ENCODE assay signal across 18 mouse cellular contexts in the genomic region with DNA sequence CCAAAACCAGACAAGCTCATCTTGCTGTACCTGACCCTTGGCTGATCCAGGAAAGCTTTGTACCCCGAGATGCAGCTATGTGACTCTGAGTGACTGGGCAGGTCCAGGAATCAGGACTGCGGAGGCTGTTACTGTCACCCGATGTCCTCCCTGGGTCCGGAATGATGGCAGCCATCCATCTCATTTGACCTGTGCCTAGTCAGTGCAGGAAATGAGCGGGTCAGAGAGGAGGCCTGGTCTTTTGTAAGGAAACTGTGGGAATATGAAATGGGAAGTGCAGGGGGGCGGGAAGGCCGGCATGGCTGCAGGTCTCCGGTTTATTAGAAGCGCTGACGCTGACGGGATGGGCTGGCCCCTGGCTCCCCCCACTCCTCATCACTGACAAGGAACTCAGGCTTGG. TPM values are rescaled to one million over a fixed set of nuclear protein-coding genes. Genes with fewer than 3 reads are reported as not detected.
DNase-seq lines count a peak whose midpoint lies in the region; ATAC-seq and TF ChIP-seq lines count a peak whose summit lies in the region.
"Had no signal": no experiment of that assay in that cellular context is flagged by ENCODE, and none has a peak within 500 bp of the region (broad histone marks: within the 10 kb centered on the region; RNA-seq: fewer than 3 reads in every experiment).

No protein-coding gene starts in this region.

- H3K4me3 ChIP-seq in intestine, embryonic 16.5 days (ENCODE audit: low read length): no peak overlapping the region
- H3K4me3 ChIP-seq in intestine, embryonic 15.5 days (replicated peaks): no peak overlapping the region
- H3K4me3 ChIP-seq in midbrain, embryonic 10.5 days: no peak overlapping the region
- no peak overlapping the region for H3K4me3 ChIP-seq in midbrain, embryonic 14.5 days (replicated peaks; ENCODE audit: low read depth, low read length)
- no peak overlapping the region for H3K4me3 ChIP-seq in kidney, postnatal 0 days (replicated peaks; ENCODE audit: low read depth, low read length)
- H3K4me3 ChIP-seq: erythroblast, embryonic 14.5 days; heart, embryonic 12.5 days; left cerebral cortex, adult 2 months; limb, embryonic 12.5 days; midbrain, embryonic 15.5 days had no signal

- H3K9me3 ChIP-seq in intestine, embryonic 16.5 days (ENCODE audit: control insufficient read depth, low read length): no peaks in the 10 kb centered on the region
- no peaks in the 10 kb centered on the region for H3K9me3 ChIP-seq in intestine, embryonic 15.5 days
- H3K9me3 ChIP-seq in midbrain, embryonic 10.5 days (replicated peaks): no peaks in the 10 kb centered on the region
- no peaks in the 10 kb centered on the region for H3K9me3 ChIP-seq in midbrain, embryonic 14.5 days (ENCODE audit: control insufficient read depth, low read length)
- no peaks in the 10 kb centered on the region for H3K9me3 ChIP-seq in kidney, postnatal 0 days (replicated peaks; ENCODE audit: low read length)
- H3K9me3 ChIP-seq: heart, embryonic 12.5 days; limb, embryonic 12.5 days; midbrain, embryonic 15.5 days had no signal

- no peak overlapping the region for H3K9ac ChIP-seq in intestine, embryonic 16.5 days (ENCODE audit: low read depth, low read length)
- H3K9ac ChIP-seq in intestine, embryonic 15.5 days: no peak overlapping the region
- no peak overlapping the region for H3K9ac ChIP-seq in midbrain, embryonic 14.5 days (replicated peaks; ENCODE audit: low read length)
- H3K9ac ChIP-seq in kidney, postnatal 0 days (ENCODE audit: low read depth, low read length): no peak overlapping the region
- H3K9ac ChIP-seq: heart, embryonic 12.5 days; limb, embryonic 12.5 days; liver, embryonic 14.5 days; midbrain, embryonic 15.5 days had no signal

- 65% methylated on average over 11 of the region's 11 CpGs for WGBS in intestine, embryonic 16.5 days
- 45% methylated on average over 11 of the region's 11 CpGs for WGBS in intestine, embryonic 15.5 days
- 84% methylated on average over 11 of the region's 11 CpGs for WGBS in midbrain, embryonic 10.5 days
- WGBS in midbrain, embryonic 14.5 days: 79% methylated on average over 11 of the region's 11 CpGs
- 35% methylated on average over 11 of the region's 11 CpGs for WGBS in kidney, postnatal 0 days

- H3K27ac ChIP-seq in intestine, embryonic 16.5 days (ENCODE audit: low read length): no peak overlapping the region
- no peak overlapping the region for H3K27ac ChIP-seq in intestine, embryonic 15.5 days
- H3K27ac ChIP-seq in midbrain, embryonic 10.5 days (replicated peaks): 0 out of 2 replicates have a peak overlapping the region, but pooled peaks have one; percentile 9
- no peak overlapping the region for H3K27ac ChIP-seq in midbrain, embryonic 14.5 days (replicated peaks; ENCODE audit: low read depth, low read length)
- H3K27ac ChIP-seq in kidney, postnatal 0 days: no peak overlapping the region
- H3K27ac ChIP-seq: left cerebral cortex, adult 2 months; limb, embryonic 12.5 days; liver, embryonic 14.5 days; midbrain, embryonic 15.5 days; stomach, postnatal 0 days had no signal

- peaks cover 9% of the 10 kb centered on the region for H3K4me1 ChIP-seq in intestine, embryonic 16.5 days (ENCODE audit: control insufficient read depth, insufficient read depth, low read length)
- H3K4me1 ChIP-seq in intestine, embryonic 15.5 days (replicated peaks): peaks cover 7% of the 10 kb centered on the region
- peaks cover 45% of the 10 kb centered on the region for H3K4me1 ChIP-seq in midbrain, embryonic 10.5 days
- H3K4me1 ChIP-seq in midbrain, embryonic 14.5 days (ENCODE audit: control insufficient read depth, insufficient read depth, low read length): 0 out of 2 replicates have a peak, but pooled peaks cover 3% of the 10 kb centered on the region
- H3K4me1 ChIP-seq in kidney, postnatal 0 days (replicated peaks; ENCODE audit: insufficient read depth, low read length): peaks cover 20% of the 10 kb centered on the region

- ATAC-seq in intestine, embryonic 16.5 days: peak; percentile 27; the same call in 1 of the 2 replicates
- no peak for ATAC-seq in intestine, embryonic 15.5 days
- ATAC-seq in midbrain, embryonic 14.5 days (ENCODE audit: low FRiP score, low TSS enrichment): no peak; the same call in 1 of the 2 replicates
- ATAC-seq in kidney, postnatal 0 days (replicated peaks; ENCODE audit: low FRiP score, low read depth): no peak
- ATAC-seq: forebrain, embryonic 14.5 days; midbrain, embryonic 15.5 days had no signal

- H3K36me3 ChIP-seq in intestine, embryonic 16.5 days (ENCODE audit: control insufficient read depth, insufficient read depth, low read length): no peaks in the 10 kb centered on the region
- H3K36me3 ChIP-seq in intestine, embryonic 15.5 days: no peaks in the 10 kb centered on the region
- no peaks in the 10 kb centered on the region for H3K36me3 ChIP-seq in midbrain, embryonic 10.5 days
- no peaks in the 10 kb centered on the region for H3K36me3 ChIP-seq in midbrain, embryonic 14.5 days (ENCODE audit: control insufficient read depth, insufficient read depth, low read length)
- no peaks in the 10 kb centered on the region for H3K36me3 ChIP-seq in kidney, postnatal 0 days (ENCODE audit: insufficient read depth, low read length)
- H3K36me3 ChIP-seq: heart, embryonic 12.5 days; limb, embryonic 12.5 days; midbrain, embryonic 15.5 days had no signal

- H3K27me3 ChIP-seq in intestine, embryonic 16.5 days (replicated peaks; ENCODE audit: control insufficient read depth, insufficient read depth, low read length): no peaks in the 10 kb centered on the region
- no peaks in the 10 kb centered on the region for H3K27me3 ChIP-seq in intestine, embryonic 15.5 days (replicated peaks)
- no peaks in the 10 kb centered on the region for H3K27me3 ChIP-seq in midbrain, embryonic 10.5 days (ENCODE audit: low read depth, poor library complexity, severe bottlenecking)
- no peaks in the 10 kb centered on the region for H3K27me3 ChIP-seq in midbrain, embryonic 14.5 days (ENCODE audit: control insufficient read depth, insufficient read depth, low read length)
- H3K27me3 ChIP-seq in kidney, postnatal 0 days (ENCODE audit: insufficient read depth, low read length): no peaks in the 10 kb centered on the region
- H3K27me3 ChIP-seq: heart, embryonic 12.5 days; limb, embryonic 12.5 days; midbrain, embryonic 15.5 days had no signal

- no peak for TF ChIP-seq CTCF in kidney, postnatal 0 days (IDR thresholded peaks at IDR 0.05; ENCODE audit: low read depth)

- DNase-seq in midbrain, embryonic 10.5 days (ENCODE audit: low spot score): no peak
- no peak for DNase-seq in midbrain, embryonic 14.5 days
- peak; percentile 43 for DNase-seq in kidney, postnatal 0 days (ENCODE audit: low spot score)
- no peak for DNase-seq in left cerebral cortex, adult 8-10 months (ENCODE audit: low spot score in 2 of 2)
- DNase-seq in cerebellum, postnatal 10 days: no peak
- DNase-seq: cerebellum, postnatal 36 days; gastrocnemius, postnatal 36 days had no signal

- no peak overlapping the region for H3K4me2 ChIP-seq in intestine, embryonic 16.5 days (ENCODE audit: low read depth, low read length)
- no peak overlapping the region for H3K4me2 ChIP-seq in intestine, embryonic 15.5 days (replicated peaks)
- no peak overlapping the region for H3K4me2 ChIP-seq in midbrain, embryonic 14.5 days (ENCODE audit: low read length)
- H3K4me2 ChIP-seq in kidney, postnatal 0 days (ENCODE audit: low read length): no peak overlapping the region
- H3K4me2 ChIP-seq: heart, embryonic 12.5 days; limb, embryonic 12.5 days; midbrain, embryonic 15.5 days had no signal

RNA-seq across cellular contexts. Expression of gene Cnn3, which starts 45.4 kb away (rescaled TPM):
- polyA plus RNA-seq in intestine, embryonic 16.5 days (2015; fragmentation: Nextera tagmentation; extraction: Ambion mirVana): 334 and 375 TPM in 2 replicates
- polyA plus RNA-seq in intestine, embryonic 15.5 days (2015; fragmentation: Nextera tagmentation; extraction: Ambion mirVana): 414 and 470 TPM in 2 replicates
- polyA plus RNA-seq in midbrain, embryonic 10.5 days (2016; fragmentation: Nextera tagmentation; extraction: Ambion mirVana): 947 and 1,037 TPM in 2 replicates
- 417 and 560 TPM in 2 replicates for polyA plus RNA-seq in midbrain, embryonic 14.5 days (2014; fragmentation: Nextera tagmentation; extraction: Ambion mirVana)
- 444 and 480 TPM in 2 replicates for polyA plus RNA-seq in kidney, postnatal 0 days (2015; fragmentation: Nextera tagmentation; extraction: Ambion mirVana)
- total RNA-seq in left cerebral cortex, adult 8-10 months (2022): 100 to 1,000 TPM in 1 of 4 experiments, 10 to 100 TPM in 3; 69.4 to 104 (median 78.6) TPM
- total RNA-seq: MEL had no signal
